Mouse (Mus musculus): ENCODE results near the gene Tmem145.
A peak's percentile ranks its signal among the peaks of the same experiment; 100 is the strongest.

Tmem145 gene

DNA sequence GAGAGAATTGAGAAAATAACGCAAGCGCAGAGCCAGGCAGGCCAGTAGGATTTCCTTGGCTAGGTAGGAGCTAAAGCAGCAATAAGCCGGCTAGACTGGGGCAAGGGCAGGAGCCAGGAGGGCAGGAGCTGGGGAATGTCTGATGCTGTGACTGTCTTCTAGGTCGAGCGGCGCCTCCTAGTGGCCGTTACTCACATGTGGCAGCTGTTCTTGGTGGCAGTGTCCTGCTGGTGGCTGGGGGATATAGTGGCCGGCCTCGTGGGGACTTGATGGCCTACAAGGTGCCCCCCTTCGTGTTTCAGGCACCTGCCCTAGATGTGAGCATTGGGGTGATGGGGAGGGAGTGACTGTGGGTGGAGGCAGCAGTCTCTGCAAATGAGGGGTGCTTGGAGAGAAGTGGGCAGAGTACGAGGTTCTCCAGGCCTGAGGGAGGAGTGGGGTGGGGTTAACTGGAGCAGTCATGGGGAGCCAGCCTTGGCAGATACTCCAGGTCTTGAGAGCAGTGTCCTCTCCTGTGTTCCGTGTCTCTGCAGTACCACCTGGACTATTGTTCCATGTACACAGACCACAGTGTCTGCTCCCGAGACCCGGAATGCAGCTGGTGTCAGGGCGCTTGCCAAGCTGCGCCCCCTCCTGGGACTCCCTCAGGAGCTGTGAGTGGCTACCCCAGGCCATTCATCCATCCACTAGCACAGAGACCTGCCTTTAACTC, 27.8 kb downstream of the Tmem145 start:
- DNase-seq, result peak; percentile 82

DNA sequence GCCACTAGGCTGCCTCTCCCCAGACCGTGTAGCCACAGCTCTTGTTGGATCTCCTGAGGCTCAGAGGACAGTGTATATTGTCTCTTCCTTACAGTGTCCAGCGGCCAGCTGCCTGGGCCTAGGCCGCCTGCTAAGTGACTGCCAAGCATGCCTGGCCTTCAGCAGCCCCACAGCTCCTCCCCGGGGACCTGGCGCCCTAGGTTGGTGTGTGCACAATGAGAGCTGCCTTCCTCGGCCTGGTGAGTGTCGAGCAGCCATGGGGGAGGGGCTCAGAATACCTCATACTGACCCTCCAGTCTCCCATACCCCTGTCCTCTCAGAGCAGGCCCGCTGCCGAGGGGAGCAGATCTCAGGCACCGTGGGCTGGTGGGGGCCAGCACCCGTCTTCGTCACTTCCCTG, 28.6 kb downstream of the Tmem145 start:
- DNase-seq, result no peak

DNA sequence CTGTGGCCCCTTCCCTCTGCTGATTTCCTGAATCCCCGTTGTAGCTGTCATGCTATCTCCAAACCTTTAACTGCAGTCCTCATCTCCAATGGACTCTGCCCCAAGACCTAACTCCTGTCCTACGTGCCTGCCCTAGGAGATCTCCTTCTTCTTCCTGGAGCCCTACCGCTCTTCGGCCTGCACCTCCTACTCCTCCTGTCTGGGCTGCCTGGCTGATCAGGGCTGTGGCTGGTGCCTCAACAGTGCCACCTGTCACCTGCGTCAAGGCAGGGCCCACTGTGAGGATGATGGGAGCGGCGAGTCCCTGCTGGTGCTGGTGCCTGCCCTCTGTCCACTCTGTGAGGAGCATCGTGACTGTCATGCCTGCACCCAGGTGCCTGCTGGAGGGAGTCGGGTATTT, 33.4 kb downstream of the Tmem145 start:
- no peak for DNase-seq

DNA sequence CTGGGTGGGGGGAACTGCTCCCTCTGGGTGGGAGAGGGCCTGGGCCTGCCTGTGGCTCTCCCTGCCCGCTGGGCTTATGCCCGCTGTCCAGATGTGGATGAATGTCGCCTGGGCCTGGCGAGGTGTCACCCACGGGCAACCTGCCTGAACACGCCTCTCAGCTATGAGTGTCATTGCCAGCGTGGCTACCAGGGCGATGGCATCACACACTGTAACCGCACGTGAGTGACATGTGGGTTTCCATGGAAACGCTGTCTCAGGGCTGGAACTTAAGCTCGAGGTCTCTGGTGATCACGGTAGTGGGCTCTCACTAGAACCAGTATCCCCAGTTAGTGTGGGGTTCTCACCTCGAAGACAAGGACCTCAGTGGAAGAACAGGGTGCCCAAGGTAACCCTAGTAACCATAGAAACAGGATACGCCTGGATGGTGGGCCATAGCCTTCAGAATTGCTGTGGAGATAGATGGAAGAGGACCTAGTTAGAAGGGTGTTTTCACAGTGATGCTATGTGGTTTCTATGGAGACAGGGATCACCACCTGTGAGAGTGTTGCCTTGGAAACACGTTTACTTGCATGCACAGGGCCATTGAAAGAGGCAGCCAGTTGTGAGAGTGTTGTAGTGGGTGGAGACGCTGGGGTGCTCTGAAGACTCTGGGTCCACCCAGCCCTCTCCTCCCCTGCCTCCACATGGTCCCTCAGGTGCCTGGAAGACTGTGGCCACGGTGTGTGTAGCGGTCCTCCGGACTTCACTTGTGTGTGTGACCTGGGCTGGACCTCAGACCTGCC, 35.3 kb downstream of the Tmem145 start:
- DNase-seq, result no peak

DNA sequence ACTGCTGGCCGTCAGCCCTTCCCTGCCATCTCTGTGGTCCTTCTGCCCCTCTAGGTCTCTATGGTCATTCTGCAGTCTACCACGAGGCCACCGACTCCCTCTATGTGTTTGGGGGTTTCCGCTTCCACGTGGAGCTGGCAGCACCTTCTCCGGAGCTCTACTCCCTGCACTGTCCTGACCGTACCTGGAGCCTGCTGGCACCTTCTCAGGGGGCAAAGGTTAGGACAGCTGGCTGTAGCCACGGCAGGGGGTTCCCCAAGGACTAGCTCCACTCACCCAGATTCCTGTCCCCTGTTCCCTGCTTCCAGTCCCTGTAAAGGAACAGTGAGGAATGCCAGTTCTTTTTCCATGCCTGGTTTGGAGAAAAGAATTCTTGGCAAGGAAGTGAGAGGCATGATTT, 43.0 kb downstream of the Tmem145 start:
- DNase-seq, result peak; percentile 42

DNA sequence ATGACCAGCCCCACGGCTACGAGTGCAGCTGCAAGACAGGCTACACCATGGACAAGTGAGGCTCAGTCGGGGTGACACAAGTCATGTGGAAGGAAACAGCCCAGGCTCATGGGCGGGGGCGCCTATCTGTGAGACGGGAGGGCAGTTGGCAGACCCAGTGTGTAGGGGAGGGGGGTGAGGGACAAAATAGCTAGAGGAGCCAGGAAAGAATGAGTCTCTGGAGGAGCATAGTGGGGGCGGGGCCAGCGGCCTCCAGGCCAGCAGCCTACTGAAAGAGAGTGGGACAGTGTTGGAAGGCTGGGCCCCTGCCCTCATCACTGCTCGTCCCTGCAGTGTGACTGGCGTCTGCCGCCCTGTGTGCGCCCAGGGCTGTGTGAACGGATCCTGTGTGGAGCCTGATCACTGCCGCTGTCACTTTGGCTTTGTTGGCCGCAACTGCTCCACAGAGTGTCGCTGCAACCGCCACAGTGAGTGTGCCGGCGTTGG, 52.9 kb downstream of the Tmem145 start:
- DNase-seq, result no peak

DNA sequence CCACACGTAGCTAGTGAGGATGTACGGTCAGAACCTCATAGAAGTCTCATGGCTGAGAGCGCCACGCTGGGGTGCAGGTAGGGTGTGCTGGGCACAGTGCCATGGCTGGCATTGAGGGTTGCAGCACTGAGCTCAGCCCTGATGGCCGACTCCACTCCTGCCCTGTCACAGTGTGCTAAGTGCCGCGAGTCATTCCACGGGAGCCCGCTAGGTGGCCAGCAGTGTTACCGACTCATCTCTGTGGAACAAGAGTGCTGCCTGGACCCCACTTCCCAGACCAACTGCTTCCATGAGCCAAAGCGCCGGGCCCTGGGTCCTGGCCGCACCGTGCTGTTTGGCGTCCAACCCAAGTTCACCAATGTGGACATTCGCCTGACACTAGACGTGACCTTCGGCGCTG, 57.2 kb downstream of the Tmem145 start:
- DNase-seq, result no peak

DNA sequence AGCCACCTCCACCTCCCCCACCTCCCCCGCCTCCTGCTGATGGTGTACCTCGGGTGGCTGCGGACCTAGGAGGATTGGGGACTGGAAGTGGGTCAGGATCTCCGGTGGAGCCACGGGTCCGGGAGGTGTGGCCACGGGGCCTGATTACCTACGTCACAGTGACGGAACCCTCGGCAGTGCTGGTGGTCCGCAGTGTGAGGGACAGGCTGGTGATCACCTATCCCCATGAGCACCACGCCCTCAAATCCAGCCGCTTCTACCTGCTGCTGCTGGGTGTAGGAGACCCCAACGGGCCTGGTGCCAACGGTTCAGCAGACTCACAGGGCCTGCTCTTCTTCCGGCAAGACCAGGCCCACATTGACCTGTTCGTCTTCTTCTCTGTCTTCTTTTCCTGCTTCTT, 57.7 kb downstream of the Tmem145 start:
- DNase-seq, result no peak

All from kidney, adult 18-20 months (tissue).